Mouse (Mus musculus): Measurements from ENCODE around the gene Gm20843.
"Not testable (repeated sequence)": the region's sequence is repeated elsewhere in the genome, so short reads cannot be mapped to it uniquely, and the experiment has no call there.

Gm20843 gene

DNA sequence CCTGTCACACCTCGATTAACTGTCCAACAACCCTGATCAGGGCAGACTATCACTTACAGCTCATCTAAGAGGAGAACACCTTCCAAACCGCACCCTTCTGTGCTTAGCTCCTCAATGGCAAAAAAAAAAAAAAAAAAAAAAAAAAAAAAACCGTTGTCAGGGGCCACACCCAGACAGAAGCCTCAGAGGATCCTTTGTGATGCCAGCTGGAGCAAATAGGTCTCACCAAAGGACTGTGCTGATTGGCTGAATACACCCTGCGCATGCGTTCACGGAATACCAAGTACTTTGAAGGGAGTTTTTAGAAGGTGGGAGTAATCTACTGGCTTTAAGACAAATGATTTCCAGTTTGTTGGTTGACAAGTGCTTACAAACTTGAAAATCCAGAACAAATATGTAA lies at the start of gene Gm20843:
TSS of gene Gm20843 (minus strand) at position 101 of the 400 bp plus-strand sequence.
- not testable (repeated sequence) for DNase-seq (ENCODE audit: low read depth, low spot score)

Measured in brain, adult 2 months (tissue).